9 mouse cellular contexts compared by ENCODE assay signal in the genomic region with DNA sequence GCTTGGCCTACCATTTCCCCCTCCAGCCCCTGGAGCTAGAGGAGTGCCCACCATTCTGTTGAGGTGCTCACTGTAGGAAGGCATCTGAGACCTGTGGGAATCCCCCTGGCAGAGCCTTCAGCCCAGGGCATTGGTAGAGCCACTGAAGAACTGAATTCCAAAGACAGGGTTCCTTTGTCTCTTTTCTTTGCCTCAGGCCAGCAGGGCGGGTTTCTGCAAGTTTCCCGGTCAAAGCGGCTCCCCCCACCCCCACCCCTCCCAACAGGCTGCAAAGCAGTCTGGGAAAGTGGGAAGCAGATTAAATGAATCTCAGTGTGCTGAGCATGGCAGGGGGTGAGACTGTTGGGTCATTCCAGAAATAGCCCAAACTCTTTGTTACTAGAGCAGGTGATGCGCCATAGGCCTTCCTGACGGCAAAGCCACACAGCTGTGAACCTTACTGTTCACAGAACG. TPM values are rescaled to one million over a fixed set of nuclear protein-coding genes. Genes with fewer than 3 reads are reported as not detected.
DNase-seq lines count a peak whose midpoint lies in the region; ATAC-seq and TF ChIP-seq lines count a peak whose summit lies in the region.
"Had no signal": no experiment of that assay in that cellular context is flagged by ENCODE, and none has a peak within 500 bp of the region (broad histone marks: within the 10 kb centered on the region; RNA-seq: fewer than 3 reads in every experiment).

No protein-coding gene starts in this region.

- ATAC-seq in heart, embryonic 14.5 days (ENCODE audit: insufficient number of reproducible peaks, insufficient read depth, low FRiP score, low read depth), result no peak
- ATAC-seq in forebrain, postnatal 0 days, result peak; percentile 30
- peak; percentile 31; the same call in 1 of the 2 replicates for ATAC-seq in midbrain, embryonic 16.5 days

- H3K36me3 ChIP-seq in heart, embryonic 14.5 days (ENCODE audit: control insufficient read depth, insufficient read depth, low read length), result peaks cover 7% of the 10 kb centered on the region; the same call in 1 of the 2 replicates
- no peaks in the 10 kb centered on the region for H3K36me3 ChIP-seq in forebrain, postnatal 0 days (ENCODE audit: insufficient read depth)
- H3K36me3 ChIP-seq in midbrain, embryonic 16.5 days (ENCODE audit: control insufficient read depth, insufficient read depth, low read length), result 0 out of 2 replicates have a peak, but pooled peaks cover 3% of the 10 kb centered on the region

- intact Hi-C loops in heart, postnatal 14 days (cut with DNase I), result no loop called here

- H3K27ac ChIP-seq in heart, embryonic 14.5 days (replicated peaks in 1 of 2; ENCODE audit: control insufficient read depth in 1 of 2, insufficient read depth in 1 of 2, low read depth in 2 of 2, low read length in 2 of 2), result peak overlapping the region; percentile 77 to 83
- H3K27ac ChIP-seq in forebrain, postnatal 0 days (ENCODE audit: low read depth, low read length), result peak overlapping the region; percentile 68
- peak overlapping the region; percentile 62 for H3K27ac ChIP-seq in midbrain, embryonic 16.5 days (ENCODE audit: low read length)

- H3K4me2 ChIP-seq in heart, embryonic 14.5 days (ENCODE audit: low read length), result peak overlapping the region; percentile 31
- H3K4me2 ChIP-seq in forebrain, postnatal 0 days (ENCODE audit: low read depth), result no peak overlapping the region
- peak overlapping the region; percentile 32; the same call in 1 of the 2 replicates for H3K4me2 ChIP-seq in midbrain, embryonic 16.5 days (ENCODE audit: low read length)

- H3K9ac ChIP-seq in heart, embryonic 14.5 days (ENCODE audit: low read length), result peak overlapping the region; percentile 59
- peak overlapping the region; percentile 15 for H3K9ac ChIP-seq in forebrain, postnatal 0 days
- peak overlapping the region; percentile 32; the same call in 1 of the 2 replicates for H3K9ac ChIP-seq in midbrain, embryonic 16.5 days (ENCODE audit: low read depth, low read length)

- no peak for DNase-seq in heart, postnatal 14 days
- peak; percentile 58 for DNase-seq in NIH3T3 (ENCODE audit: low read depth)
- DNase-seq in forebrain, postnatal 0 days, result no peak
- DNase-seq in layer of hippocampus, postnatal 36 days, result no peak
- DNase-seq in lung, postnatal 10 days, result no peak
- DNase-seq in left cerebral cortex, adult 8-10 months (ENCODE audit: low spot score in 2 of 2), result no peak

- H3K9me3 ChIP-seq in heart, embryonic 14.5 days (ENCODE audit: control insufficient read depth, low read length), result no peaks in the 10 kb centered on the region
- H3K9me3 ChIP-seq in forebrain, postnatal 0 days (ENCODE audit: low read length), result no peaks in the 10 kb centered on the region
- no peaks in the 10 kb centered on the region for H3K9me3 ChIP-seq in midbrain, embryonic 16.5 days (replicated peaks; ENCODE audit: control insufficient read depth, low read length, poor library complexity, severe bottlenecking)
- H3K9me3 ChIP-seq: megakaryocyte, embryonic 14.5 days had no signal

- no peaks in the 10 kb centered on the region for H3K27me3 ChIP-seq in heart, embryonic 14.5 days (ENCODE audit: control insufficient read depth, insufficient read depth, low read length)
- H3K27me3 ChIP-seq in forebrain, postnatal 0 days (ENCODE audit: insufficient read depth, low read length), result no peaks in the 10 kb centered on the region
- no peaks in the 10 kb centered on the region for H3K27me3 ChIP-seq in midbrain, embryonic 16.5 days (ENCODE audit: control insufficient read depth, insufficient read depth, low read depth, low read length)
- H3K27me3 ChIP-seq: megakaryocyte, embryonic 14.5 days had no signal

- TF ChIP-seq CTCF in forebrain, postnatal 0 days (IDR thresholded peaks at IDR 0.05; ENCODE audit: low read depth), result no peak

- no peak overlapping the region for H3K4me3 ChIP-seq in heart, embryonic 14.5 days (ENCODE audit: control insufficient read depth in 1 of 2, insufficient read depth in 1 of 2, low read depth in 1 of 2, low read length in 2 of 2)
- H3K4me3 ChIP-seq in forebrain, postnatal 0 days (ENCODE audit: low read depth, low read length), result no peak overlapping the region
- H3K4me3 ChIP-seq in midbrain, embryonic 16.5 days (ENCODE audit: low read depth, low read length), result no peak overlapping the region
- H3K4me3 ChIP-seq: megakaryocyte, embryonic 14.5 days had no signal

- H3K4me1 ChIP-seq in heart, embryonic 14.5 days (ENCODE audit: control insufficient read depth in 2 of 2, insufficient read depth in 2 of 2, low read length in 2 of 2), result peaks cover 46 to 64% of the 10 kb centered on the region in 2 experiments
- H3K4me1 ChIP-seq in forebrain, postnatal 0 days (ENCODE audit: insufficient read depth), result peaks cover 49% of the 10 kb centered on the region
- H3K4me1 ChIP-seq in midbrain, embryonic 16.5 days (ENCODE audit: control insufficient read depth, insufficient read depth, low read length), result peaks cover 63% of the 10 kb centered on the region

- 14% methylated on average over 6 of the region's 6 CpGs for WGBS in heart, embryonic 14.5 days
- 6% methylated on average over 6 of the region's 6 CpGs for WGBS in forebrain, postnatal 0 days
- 6% methylated on average over 6 of the region's 6 CpGs for WGBS in midbrain, embryonic 16.5 days

RNA-seq across cellular contexts. Expression of gene A3galt2, which starts 18.0 kb away (rescaled TPM):
- 0.12 and 0.13 TPM in 2 replicates for polyA plus RNA-seq in heart, embryonic 14.5 days (2014; fragmentation: Nextera tagmentation; extraction: Ambion mirVana)
- total RNA-seq in heart, postnatal 14 days (2021), result under 1 TPM; 0.20 to 0.33 TPM
- total RNA-seq in forebrain, postnatal 0 days (2014; rRNA removed), result 0.52 and 0.92 TPM in 2 replicates
- polyA plus RNA-seq in forebrain, postnatal 0 days (2015; fragmentation: Nextera tagmentation; extraction: Ambion mirVana), result 0.05 and 0.16 TPM in 2 replicates
- 0.14 and 0.29 TPM in 2 replicates for polyA plus RNA-seq in midbrain, embryonic 16.5 days (2015; fragmentation: Nextera tagmentation; extraction: Ambion mirVana)
- under 1 TPM; 0.48 to 0.62 TPM for total RNA-seq in layer of hippocampus, postnatal 36 days (2021)
- total RNA-seq in left cerebral cortex, adult 8-10 months (2022), result under 1 TPM; 0.09 to 0.39 (median 0.27) TPM
